Mouse (Mus musculus) ES-Bruce4 (cell line): ENCODE results near the gene Ssbp4.

Source experiments
- CTCF ChIP-seq: IDR thresholded peaks from one replicate; pipeline ENCODE4 v1.8.1; 2011; ENCODE audit warnings: low read depth, low read length
- EP300 ChIP-seq: IDR thresholded peaks from 2 replicates; pipeline ENCODE4 v1.6.1; 2011; ENCODE audit warnings: low read depth, low read length; ENCODE audit not compliant: insufficient read depth
- POLR2A ChIP-seq: IDR thresholded peaks from one replicate; pipeline ENCODE4 v1.8.1; 2011; ENCODE audit warnings: low read length; ENCODE audit not compliant: insufficient read depth

DNA sequence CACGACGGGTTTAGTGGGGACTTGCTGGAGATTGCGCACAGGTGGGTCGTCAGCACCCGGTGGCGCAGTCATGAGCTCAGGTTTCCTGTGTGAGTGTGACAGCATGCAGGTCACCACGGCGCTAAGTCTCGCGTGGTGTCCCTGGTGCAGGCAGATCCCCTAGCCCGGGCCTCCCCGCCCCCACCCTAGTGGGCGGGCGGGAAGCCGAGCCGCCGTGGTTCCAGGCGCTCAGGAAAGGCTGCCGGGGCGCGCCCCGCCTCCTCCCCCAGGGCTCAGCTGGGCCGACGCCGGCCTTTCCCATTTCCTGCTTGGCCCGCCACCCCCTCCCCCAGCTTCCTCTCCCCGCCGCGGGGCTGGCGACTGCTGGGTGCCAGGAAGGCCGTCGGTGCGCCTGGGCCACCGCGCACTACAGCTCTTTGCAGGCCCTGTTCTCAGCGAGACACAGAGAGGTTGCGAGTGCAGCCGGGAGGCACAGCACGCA is 736 bp upstream of the Ssbp4 start:
- TF ChIP-seq POLR2A (peak; percentile 8), CTCF (no peak), EP300 (peak; percentile 59; the same call in 1 of the 2 replicates)
